Mouse (Mus musculus) C2C12 (cell line): ENCODE results near the gene Qpct. TPM values are rescaled to one million over a fixed set of nuclear protein-coding genes. Genes with fewer than 3 reads are reported as not detected.
A peak's percentile ranks its signal among the peaks of the same experiment; 100 is the strongest.

ENCODE experiments used
- H3K27me3 ChIP-seq: one replicate; pipeline ENCODE4 v1.6.1; 2011; ENCODE audit not compliant: control insufficient read depth, insufficient read depth, insufficient read length
- H3K36me3 ChIP-seq: one replicate; pipeline ENCODE4 v1.6.1; 2011; ENCODE audit not compliant: control insufficient read depth, insufficient read depth
- H3K4me3 ChIP-seq: one replicate; pipeline ENCODE4 v1.5.1; 2011; ENCODE audit warnings: mild to moderate bottlenecking, control low read depth; ENCODE audit not compliant: poor library complexity, insufficient read depth, severe bottlenecking
- H3K79me2 ChIP-seq: one replicate; pipeline ENCODE4 v1.6.1; 2011; ENCODE audit not compliant: control insufficient read depth, insufficient read depth
- H3K79me3 ChIP-seq: one replicate; pipeline ENCODE4 v1.6.1; 2011; ENCODE audit warnings: low read depth, control low read depth
- H3ac ChIP-seq: one replicate; pipeline ENCODE3; 2011; ENCODE audit warnings: low read depth; ENCODE audit not compliant: control insufficient read depth, insufficient read length
- CEBPB ChIP-seq: IDR thresholded peaks from one replicate; pipeline ENCODE4 v1.6.1; 2011; ENCODE audit warnings: low read depth, mild to moderate bottlenecking, control low read depth, moderate library complexity
- CTCF ChIP-seq: IDR thresholded peaks from one replicate; pipeline ENCODE4 v1.5.1; 2011; ENCODE audit not compliant: control insufficient read depth, insufficient read depth, insufficient read length
- FOSL1 ChIP-seq: IDR thresholded peaks from one replicate; pipeline ENCODE4 v1.8.0; 2011; ENCODE audit warnings: mild to moderate bottlenecking, low read length; ENCODE audit not compliant: poor library complexity, insufficient read depth, severe bottlenecking
- MAX ChIP-seq: IDR thresholded peaks from one replicate; pipeline ENCODE4 v1.6.1; 2011; ENCODE audit warnings: mild to moderate bottlenecking, control low read depth
- MYOD1 ChIP-seq: IDR thresholded peaks from one replicate; pipeline ENCODE4 v1.6.1; 2011; ENCODE audit warnings: low read depth; ENCODE audit not compliant: control insufficient read depth, insufficient read length
- MYOG ChIP-seq: IDR thresholded peaks from one replicate; pipeline ENCODE4 v1.6.1; 2011; ENCODE audit not compliant: control insufficient read depth, insufficient read length; ENCODE audit errors: extremely low read depth
- USF1 ChIP-seq: IDR thresholded peaks from one replicate; pipeline ENCODE4 v1.6.1; 2011; ENCODE audit warnings: low read depth, mild to moderate bottlenecking, control low read depth, moderate library complexity
- polyA plus RNA-seq: library from polyadenylated mRNA; unstranded; fragments of >200 nt; fragmentation: generic; extraction: Trizol; gene quantifications from one replicate; pipeline ENCODE4 v1.2.1, GENCODE M21; 2012; ENCODE audit warnings: missing spikeins

The Qpct gene
- polyA plus RNA-seq, 1 experiment: 0.71 TPM

- no peaks in the 10 kb centered on the region for H3K79me2 ChIP-seq
- no peaks in the 10 kb centered on the region for H3K36me3 ChIP-seq
- no peak overlapping the region for H3ac ChIP-seq
- TF ChIP-seq USF1 (no peak), MYOG (no peak), CTCF (no peak), CEBPB (no peak), MAX (no peak), FOSL1 (no peak), MYOD1 (no peak)
- no peaks in the 10 kb centered on the region for H3K79me3 ChIP-seq
- H3K4me3 ChIP-seq: no peak overlapping the region
- H3K27me3 ChIP-seq: no peaks in the 10 kb centered on the region
Measured at GRCm38 (mm10) chr17:79076974-79077847, 25.5 kb downstream of the Qpct start.

DNA sequence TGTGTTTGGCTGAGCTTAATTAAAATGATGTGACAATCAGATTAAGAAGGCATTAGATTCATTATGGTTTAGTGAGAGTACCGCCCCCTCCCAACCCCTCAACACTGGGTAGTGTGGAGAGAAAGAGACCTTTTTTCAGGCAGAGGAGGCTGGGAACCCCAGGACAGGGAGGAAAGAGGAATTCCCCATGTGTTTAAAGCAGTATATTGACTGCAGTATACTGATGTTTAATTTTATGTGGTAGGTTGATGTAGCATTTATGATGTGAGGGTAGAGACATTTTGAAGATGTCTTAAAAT, 26.1 kb downstream of the Qpct start:
- TF ChIP-seq MYOD1 (no peak), USF1 (no peak), MYOG (no peak)
- no peaks in the 10 kb centered on the region for H3K79me3 ChIP-seq
- H3K36me3 ChIP-seq: no peaks in the 10 kb centered on the region
- no peaks in the 10 kb centered on the region for H3K79me2 ChIP-seq
- no peak overlapping the region for H3K4me3 ChIP-seq
- H3K27me3 ChIP-seq: no peaks in the 10 kb centered on the region
- no peak overlapping the region for H3ac ChIP-seq

- TF ChIP-seq CTCF (no peak), MYOD1 (peak; percentile 47), USF1 (peak; percentile 78), FOSL1 (no peak), MAX (no peak), CEBPB (no peak), MYOG (no peak)
- no peaks in the 10 kb centered on the region for H3K27me3 ChIP-seq
- H3K36me3 ChIP-seq: no peaks in the 10 kb centered on the region
- H3K79me3 ChIP-seq: no peaks in the 10 kb centered on the region
- H3ac ChIP-seq: no peak overlapping the region
- no peak overlapping the region for H3K4me3 ChIP-seq
- H3K79me2 ChIP-seq: no peaks in the 10 kb centered on the region
Measured at GRCm38 (mm10) chr17:79078248-79078647, 26.5 kb downstream of the Qpct start.

DNA sequence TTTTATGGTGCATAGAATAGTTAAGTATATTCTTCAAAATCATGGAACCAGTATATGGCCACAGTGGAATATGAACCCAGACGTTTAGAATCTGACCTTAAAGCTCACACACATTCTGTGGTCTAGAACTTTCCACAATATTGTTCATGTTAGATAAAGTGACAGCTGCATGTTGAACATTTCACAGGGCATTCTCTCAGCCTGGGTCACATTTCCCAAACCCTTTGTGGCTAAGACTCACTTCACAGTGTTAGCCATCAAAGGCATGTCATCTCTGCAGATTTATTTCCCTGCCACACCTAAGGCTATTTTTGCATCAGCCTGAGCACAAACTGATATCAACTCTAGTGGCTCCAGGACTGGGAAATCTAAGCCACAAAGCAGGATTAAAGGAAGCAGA, 40.0 kb downstream of the Qpct start:
- Histone ChIP-seq H3K27me3 (no peaks in the 10 kb centered on the region), H3K79me3 (no peaks in the 10 kb centered on the region), H3ac (no peak overlapping the region), H3K79me2 (no peaks in the 10 kb centered on the region), H3K4me3 (no peak overlapping the region), H3K36me3 (no peaks in the 10 kb centered on the region)
- no peak for TF ChIP-seq CTCF
- no peak for TF ChIP-seq USF1
- TF ChIP-seq MYOD1: peak; percentile 89
- TF ChIP-seq FOSL1: no peak
- peak; percentile 7 for TF ChIP-seq CEBPB
- no peak for TF ChIP-seq MAX
- no peak for TF ChIP-seq MYOG

GRCm38 (mm10) chr17:79093286-79093975, 41.7 kb downstream of the Qpct start:
- H3ac ChIP-seq: no peak overlapping the region
- no peaks in the 10 kb centered on the region for H3K27me3 ChIP-seq
- no peak overlapping the region for H3K4me3 ChIP-seq
- no peaks in the 10 kb centered on the region for H3K79me3 ChIP-seq
- TF ChIP-seq MAX (no peak), USF1 (no peak), CEBPB (no peak), MYOG (no peak), FOSL1 (no peak), MYOD1 (no peak), CTCF (no peak)
- no peaks in the 10 kb centered on the region for H3K79me2 ChIP-seq
- no peaks in the 10 kb centered on the region for H3K36me3 ChIP-seq

DNA sequence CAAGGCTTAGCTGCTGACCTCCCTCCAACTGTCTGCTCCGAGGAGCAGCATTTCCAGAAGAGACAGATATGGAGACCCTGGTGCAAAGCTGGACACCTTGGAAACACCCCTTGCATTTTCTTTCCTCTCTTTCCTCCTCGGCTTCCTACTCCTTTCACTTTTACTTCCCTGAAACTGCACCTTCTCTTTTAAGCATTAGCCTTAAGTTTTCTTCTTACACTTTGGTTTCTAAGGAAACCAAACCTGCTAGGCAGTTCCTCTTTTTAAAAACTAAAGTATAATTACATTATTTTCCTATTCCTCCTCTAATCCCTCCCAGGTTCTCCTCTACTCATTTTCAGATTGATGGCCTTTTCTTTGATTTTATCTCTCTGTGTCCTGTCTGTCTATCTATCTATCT, 43.9 kb downstream of the Qpct start:
- H3K4me3 ChIP-seq: no peak overlapping the region
- no peak for TF ChIP-seq MYOD1
- TF ChIP-seq USF1: no peak
- TF ChIP-seq CEBPB: no peak
- no peak for TF ChIP-seq FOSL1
- TF ChIP-seq MYOG: no peak
- no peak for TF ChIP-seq MAX
- no peak for TF ChIP-seq CTCF

More for the DNA sequence above, 43.9 kb downstream of the Qpct start:
- Histone ChIP-seq H3K36me3 (no peaks in the 10 kb centered on the region), H3K79me3 (no peaks in the 10 kb centered on the region), H3K27me3 (no peaks in the 10 kb centered on the region), H3K79me2 (no peaks in the 10 kb centered on the region), H3ac (no peak overlapping the region)
